Mouse (Mus musculus) hindlimb bud, embryonic 11.5 days (tissue): ENCODE results near the gene Tmem181a.
"Not testable (repeated sequence)": the region's sequence is repeated elsewhere in the genome, so short reads cannot be mapped to it uniquely, and the experiment has no call there.

Source experiments
- DNase-seq: peaks from one replicate; pipeline ENCODE4 v3.0.0-alpha.2; 2012; ENCODE audit warnings: low read depth, low spot score; ENCODE audit errors: extremely low spot score

Gene Tmem181a

DNA sequence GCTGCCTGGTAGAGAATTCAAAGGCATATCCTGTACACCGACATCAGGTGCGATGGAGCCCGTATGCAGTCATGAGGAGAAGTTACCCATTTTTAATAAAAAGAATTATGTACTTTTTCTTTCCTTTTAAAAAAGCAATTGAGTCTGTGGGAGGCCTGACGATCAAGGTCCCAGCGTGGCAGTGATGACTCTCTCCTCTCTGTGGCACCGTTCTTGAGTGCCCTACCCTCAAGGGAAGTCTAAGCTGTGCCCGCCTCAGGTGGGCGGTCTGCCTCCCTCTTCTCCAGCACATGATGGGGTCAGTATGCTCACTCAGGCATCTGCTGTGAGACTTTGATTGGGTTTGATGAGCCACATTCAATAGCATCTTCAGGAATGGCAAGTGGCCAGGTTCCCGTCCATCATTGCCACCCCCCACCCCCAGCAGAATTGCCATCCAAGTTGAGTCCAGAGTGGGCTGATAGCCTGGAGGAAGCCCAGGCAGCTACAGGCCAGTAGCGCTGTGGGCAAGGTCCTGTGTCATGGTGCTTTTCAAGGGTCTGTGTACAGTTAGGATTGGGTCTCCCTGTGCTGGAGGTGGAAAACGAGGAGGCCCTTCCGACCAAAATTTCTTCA is 49.1 kb downstream of the Tmem181a start:
- DNase-seq = not testable (repeated sequence)

- DNase-seq = not testable (repeated sequence)
Measured at GRCm38 (mm10) chr17:6306503-6306902, 49.8 kb downstream of the Tmem181a start.

DNA sequence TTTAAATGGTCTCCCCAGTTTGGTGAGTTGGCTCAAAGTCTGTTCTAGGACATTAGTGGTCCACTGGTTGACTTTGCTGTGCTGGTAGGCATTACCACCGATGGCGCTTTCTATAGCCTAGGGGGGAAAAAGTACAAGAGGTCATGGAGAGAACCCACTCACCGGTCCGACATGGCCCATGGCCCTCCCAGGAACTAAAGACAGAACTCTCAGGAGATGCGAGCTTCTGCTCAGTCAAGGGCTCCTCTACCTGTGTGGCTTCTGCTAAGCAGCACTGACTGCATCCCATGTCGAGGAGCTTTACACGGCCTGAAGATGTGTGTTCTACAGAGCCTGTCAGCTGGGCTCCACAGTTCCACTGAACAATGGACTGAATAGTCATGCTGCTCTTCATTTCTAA is 55.1 kb downstream of the Tmem181a start:
- DNase-seq = not testable (repeated sequence)

- not testable (repeated sequence) for DNase-seq
Measured at GRCm38 (mm10) chr17:6312755-6313154, 56.1 kb downstream of the Tmem181a start.

DNA sequence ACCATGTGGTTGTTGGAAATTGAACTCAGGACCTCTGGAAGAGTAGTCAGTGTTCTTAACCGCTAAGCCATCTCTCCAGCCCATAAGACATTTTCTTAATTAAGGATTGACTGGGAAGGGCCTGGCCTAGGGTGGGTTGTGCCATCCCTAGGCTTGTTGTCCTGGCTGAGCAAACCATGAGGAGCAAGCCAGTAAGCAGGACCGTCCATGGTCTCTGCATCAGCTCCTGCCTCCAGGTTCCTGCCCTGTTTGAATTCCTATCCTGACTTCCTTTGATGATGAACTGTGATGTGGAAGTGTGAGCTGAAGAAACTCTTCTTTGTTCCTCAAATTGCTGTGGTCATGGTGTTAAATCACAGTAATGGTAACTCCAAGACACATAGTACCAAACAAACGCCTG is 57.8 kb downstream of the Tmem181a start:
- DNase-seq = not testable (repeated sequence)

DNA sequence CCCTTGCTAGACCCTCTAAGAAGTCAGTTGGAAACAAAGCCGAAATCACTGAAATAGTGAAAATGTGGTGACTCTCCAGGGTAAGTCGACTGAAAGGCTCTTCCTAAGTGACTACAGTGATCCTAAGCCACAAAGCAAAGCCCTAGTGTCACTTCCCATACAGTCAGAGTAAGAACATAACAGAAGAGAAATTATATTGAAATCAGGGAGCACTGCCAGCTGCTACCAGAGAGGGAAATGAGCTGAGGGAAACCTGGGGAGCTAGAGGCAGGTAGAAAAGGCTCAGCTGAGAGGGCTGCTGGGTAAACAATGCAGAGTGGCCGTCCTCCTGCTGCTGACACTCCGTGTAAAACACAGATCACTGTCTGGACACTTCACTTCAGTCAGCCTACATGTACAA is 59.0 kb downstream of the Tmem181a start:
- not testable (repeated sequence) for DNase-seq

DNA sequence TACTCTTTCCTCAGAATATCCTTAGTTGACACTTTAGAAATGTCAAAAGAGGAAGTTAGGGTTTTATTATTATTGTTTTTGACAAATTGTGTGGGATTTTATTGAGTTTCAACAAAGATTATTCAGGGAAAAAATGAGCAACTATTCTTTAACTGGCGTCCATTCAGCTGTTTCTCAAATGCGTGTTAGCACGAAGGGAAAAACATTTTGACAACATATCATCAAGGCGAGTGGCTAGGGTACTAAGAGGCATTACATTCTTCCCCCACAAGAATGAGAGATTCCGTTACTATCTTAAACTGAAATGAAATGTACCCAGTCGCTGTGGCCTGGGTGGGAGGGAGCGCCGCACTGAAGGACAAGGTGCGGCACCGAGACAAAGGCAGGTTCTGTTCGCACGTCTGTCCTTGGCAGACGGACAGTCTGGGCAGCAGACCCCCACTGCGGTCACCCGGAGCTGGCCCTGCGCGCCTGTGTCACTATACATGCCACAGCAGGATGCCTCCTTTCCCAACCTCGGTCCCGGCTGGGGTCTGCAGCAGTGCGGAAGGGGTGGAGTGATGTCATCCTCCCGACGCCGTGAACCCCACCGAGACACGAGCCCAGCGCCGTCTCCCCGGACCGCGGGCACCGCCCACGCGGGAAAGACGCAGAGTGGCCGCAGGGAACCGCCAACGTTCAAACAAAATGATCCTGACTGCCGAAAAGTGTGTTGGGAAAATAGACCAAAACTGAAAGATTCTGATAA is 59.9 kb downstream of the Tmem181a start:
- not testable (repeated sequence) for DNase-seq

DNA sequence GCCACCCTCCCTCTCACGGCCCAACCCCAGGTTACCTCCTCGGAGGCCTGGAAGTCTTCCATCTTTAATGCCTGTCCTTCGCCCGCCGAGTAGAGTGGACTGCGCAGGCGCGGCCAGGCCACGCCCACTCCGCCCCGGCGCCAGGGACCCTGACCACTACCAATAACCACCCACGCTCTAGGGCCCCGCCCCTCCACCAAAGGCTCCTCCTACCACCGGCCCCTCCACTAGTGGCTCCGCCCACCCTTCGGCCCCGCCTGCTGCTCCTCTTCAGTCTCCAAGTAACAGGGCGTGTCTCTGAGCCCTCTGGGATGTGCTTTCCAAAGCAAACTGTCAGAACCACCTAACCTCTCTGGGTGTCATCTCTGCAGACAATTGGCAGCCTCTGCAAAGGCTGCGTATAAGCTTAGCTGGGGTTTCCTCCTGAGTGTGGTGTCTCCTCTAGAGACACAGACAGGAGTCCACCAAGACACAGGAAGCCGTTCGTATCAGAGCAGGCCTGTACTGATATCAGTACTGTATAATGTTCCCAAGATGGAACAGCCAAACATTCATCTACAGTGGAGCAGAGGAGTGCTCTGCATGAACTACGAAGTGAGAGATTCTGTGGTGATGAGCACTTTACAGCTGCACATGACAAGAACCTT is 60.8 kb downstream of the Tmem181a start, which contains the start of gene Dynlt1a:
Dynlt1a (minus strand) TSS at position 162 of the 647 bp plus-strand sequence.
- not testable (repeated sequence) for DNase-seq

- DNase-seq = not testable (repeated sequence)
Measured at GRCm38 (mm10) chr17:6321081-6321777, 64.6 kb downstream of the Tmem181a start.

DNA sequence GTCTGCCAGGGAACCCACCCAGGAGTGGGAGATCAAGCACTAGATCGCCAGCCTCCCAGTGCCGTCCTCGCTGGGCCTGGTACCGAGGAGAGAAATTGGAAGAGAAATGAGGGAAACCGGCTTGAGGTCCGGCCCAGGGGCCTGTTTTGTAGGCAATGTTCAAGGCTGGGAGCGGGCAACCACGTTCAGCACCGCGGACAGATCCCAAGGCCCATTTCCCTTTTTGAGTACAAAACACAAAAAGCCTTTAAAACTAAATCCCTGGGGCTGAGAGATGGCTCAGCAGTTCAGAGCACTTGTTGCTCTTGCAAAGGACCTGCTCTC is 65.1 kb downstream of the Tmem181a start:
- DNase-seq = not testable (repeated sequence)

GRCm38 (mm10) chr17:6325021-6325420 is 68.4 kb downstream of the Tmem181a start:
- DNase-seq = not testable (repeated sequence)

- DNase-seq = not testable (repeated sequence)
Measured at GRCm38 (mm10) chr17:6325543-6325942, 68.9 kb downstream of the Tmem181a start.

GRCm38 (mm10) chr17:6327554-6327953 is 70.9 kb downstream of the Tmem181a start:
- not testable (repeated sequence) for DNase-seq

- not testable (repeated sequence) for DNase-seq
Measured at GRCm38 (mm10) chr17:6328997-6329396, 72.3 kb downstream of the Tmem181a start.

DNA sequence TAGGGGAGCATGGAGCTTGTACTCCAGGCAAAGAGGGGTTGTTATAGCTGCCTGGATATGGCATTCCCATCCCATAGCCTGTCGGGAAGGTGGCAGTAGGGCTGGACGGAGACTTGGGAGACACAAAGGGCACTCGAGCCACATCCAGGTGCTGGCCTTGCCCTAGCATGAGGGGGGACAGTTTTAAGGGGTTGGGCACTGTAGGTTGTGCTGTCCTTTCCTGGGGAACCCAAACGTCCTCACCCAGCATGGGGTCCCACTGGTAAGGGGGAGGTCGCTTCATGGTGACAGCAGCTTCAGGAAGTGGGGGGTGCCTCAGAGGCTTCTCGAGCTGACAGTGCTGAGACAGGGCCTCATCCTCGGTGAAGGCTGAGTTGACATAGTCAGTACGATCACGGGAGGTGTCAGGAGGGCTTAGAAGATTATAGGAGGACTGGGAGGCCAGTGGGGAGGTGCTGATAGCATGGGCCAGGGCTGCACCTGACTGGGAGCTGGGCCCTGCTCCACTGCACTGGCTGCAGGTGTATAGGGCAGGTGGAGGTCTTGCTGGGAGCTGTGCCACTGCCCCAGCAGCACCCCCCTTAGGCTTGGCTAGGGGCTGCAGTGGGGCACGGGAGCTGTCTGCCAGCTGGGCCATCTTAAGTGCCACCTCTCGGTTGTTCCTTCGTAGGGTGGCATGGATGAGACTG is 86.1 kb downstream of the Tmem181a start:
- DNase-seq = not testable (repeated sequence)

DNA sequence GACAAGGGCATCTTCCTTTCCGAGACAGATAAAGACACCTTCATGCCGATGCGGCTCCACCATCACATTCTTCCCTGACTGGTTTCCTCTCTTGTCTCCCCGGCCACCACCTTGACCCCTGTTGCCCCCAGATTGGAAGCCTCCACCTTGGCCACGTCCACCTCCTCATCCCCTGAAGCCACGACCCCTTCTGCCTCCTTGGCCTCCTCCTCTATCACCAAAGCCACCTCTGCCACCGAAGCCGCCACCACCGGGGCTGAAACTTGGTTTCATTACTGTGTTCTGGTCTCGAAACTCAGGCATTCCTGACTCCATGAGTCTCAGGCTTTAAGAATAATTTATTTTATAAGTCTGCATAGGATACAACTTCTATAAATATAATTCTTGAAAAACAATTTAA is 98.6 kb downstream of the Tmem181a start:
- not testable (repeated sequence) for DNase-seq
